Mouse (Mus musculus) liver, adult 2 months (tissue): ENCODE results near the gene Fam71f2.

Experiments used
- CTCF ChIP-seq: fragments of 200-500 bp; IDR thresholded peaks from 2 replicates; pipeline ENCODE4 v1.5.1; 2011; ENCODE audit warnings: low read depth, low read length, control low read depth
- POLR2A ChIP-seq: fragments of 200-500 bp; IDR thresholded peaks from 2 replicates; pipeline ENCODE4 v1.6.1; 2011; ENCODE audit warnings: low read length, control low read depth; ENCODE audit not compliant: insufficient read depth; ENCODE audit errors: extremely low read depth

DNA sequence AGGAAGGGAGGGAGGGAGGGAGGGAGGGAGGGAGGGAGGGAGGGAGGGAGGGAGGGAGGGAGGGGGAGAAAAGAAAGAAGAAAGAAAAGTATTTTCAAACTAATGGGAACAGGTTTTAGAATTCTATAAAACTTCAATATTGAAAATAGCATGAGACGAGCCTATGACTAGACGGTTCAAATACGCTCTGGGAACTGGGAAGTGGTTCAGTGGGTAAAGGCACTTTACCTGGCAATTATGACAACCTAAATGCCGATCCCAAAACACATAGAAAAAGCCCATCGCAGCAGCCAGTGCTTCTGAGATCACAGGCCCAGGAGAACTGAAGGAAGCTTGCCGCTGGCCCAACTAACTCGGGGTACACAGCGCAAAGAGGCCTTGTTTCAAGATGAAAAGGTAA is at the start of gene Fam71f2:
- TF ChIP-seq POLR2A: no peak
- no peak for TF ChIP-seq CTCF
